Mouse (Mus musculus): ENCODE measurements around the gene Pwp2. TPM values are rescaled to one million over a fixed set of nuclear protein-coding genes. Genes with fewer than 3 reads are reported as not detected.
A peak's percentile ranks its signal among the peaks of the same experiment; 100 is the strongest.

Gene Pwp2
- polyA plus RNA-seq, 1 experiment from 2014 or later: 10.5 TPM

- Histone ChIP-seq H3K4me1 (replicated peaks) (peaks cover 21% of the 10 kb centered on the region), H3K9ac (no peak overlapping the region), H3K27me3 (no peaks in the 10 kb centered on the region), H3K36me3 (replicated peaks) (no peaks in the 10 kb centered on the region), H3K27ac (replicated peaks) (no peak overlapping the region), H3K4me2 (no peak overlapping the region), H3K4me3 (replicated peaks) (no peak overlapping the region), H3K9me3 (replicated peaks) (no peaks in the 10 kb centered on the region)
- WGBS (ENCODE audit: insufficient replicate concordance): 69% methylated on average over 1 of the region's 1 CpGs
- no peak for ATAC-seq (ENCODE audit: insufficient read depth)
Measured at GRCm38 (mm10) chr10:78140251-78140600, 44.7 kb downstream of the Pwp2 start.

DNA sequence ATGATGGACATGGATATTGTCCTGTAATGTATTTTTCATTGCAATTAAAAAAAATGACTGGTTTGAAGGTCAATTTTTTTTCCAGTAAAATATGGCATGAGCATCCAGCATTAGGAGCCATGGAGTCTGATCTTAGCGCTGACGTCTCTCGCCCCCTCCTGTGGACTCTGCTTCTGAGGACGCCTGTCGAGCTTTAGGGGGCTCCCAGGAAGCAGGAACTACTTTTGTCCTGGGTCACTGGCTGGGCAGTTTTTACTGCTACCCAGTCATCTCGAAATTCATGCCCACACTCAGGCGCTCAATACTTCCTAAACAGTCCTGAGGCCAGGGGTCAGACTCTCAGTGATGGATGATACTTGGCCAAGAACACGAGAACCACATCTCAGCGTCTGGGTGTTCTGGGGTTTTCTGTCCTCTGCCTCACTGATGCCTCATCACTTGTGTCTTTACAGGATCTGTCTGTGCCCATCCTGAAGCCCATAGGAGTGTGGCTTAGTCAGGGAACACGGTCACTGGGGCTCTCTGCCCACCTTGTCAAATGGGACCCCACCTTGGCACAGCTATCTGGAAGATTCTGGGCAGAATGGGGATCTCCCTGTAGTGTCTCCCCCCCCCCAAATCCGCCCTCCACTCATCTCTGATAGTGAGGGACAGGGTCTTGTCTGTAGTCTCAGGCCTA, 45.2 kb downstream of the Pwp2 start:
- Histone ChIP-seq H3K4me3 (replicated peaks) (no peak overlapping the region), H3K9ac (no peak overlapping the region), H3K36me3 (replicated peaks) (no peaks in the 10 kb centered on the region)

GRCm38 (mm10) chr10:78138812-78139523, 46.0 kb downstream of the Pwp2 start:
- H3K27me3 ChIP-seq: no peaks in the 10 kb centered on the region
- H3K36me3 ChIP-seq (replicated peaks): no peaks in the 10 kb centered on the region
- no peak overlapping the region for H3K4me3 ChIP-seq (replicated peaks)
- H3K27ac ChIP-seq (replicated peaks): peak overlapping the region; percentile 38
- peaks cover 28% of the 10 kb centered on the region for H3K4me1 ChIP-seq (replicated peaks)
- no peak overlapping the region for H3K4me2 ChIP-seq
- no peak overlapping the region for H3K9ac ChIP-seq
- no peaks in the 10 kb centered on the region for H3K9me3 ChIP-seq (replicated peaks)
- 45% methylated on average over 14 of the region's 14 CpGs for WGBS (ENCODE audit: insufficient replicate concordance)
- no peak for ATAC-seq (ENCODE audit: insufficient read depth)

More for the DNA sequence above, 45.2 kb downstream of the Pwp2 start:
- WGBS (ENCODE audit: insufficient replicate concordance): 58% methylated on average over 11 of the region's 11 CpGs
- peaks cover 26% of the 10 kb centered on the region for H3K4me1 ChIP-seq (replicated peaks)
- no peaks in the 10 kb centered on the region for H3K27me3 ChIP-seq
- no peak for ATAC-seq (ENCODE audit: insufficient read depth)
- no peak overlapping the region for H3K4me2 ChIP-seq
- H3K9me3 ChIP-seq (replicated peaks): no peaks in the 10 kb centered on the region
- H3K27ac ChIP-seq (replicated peaks): no peak overlapping the region

DNA sequence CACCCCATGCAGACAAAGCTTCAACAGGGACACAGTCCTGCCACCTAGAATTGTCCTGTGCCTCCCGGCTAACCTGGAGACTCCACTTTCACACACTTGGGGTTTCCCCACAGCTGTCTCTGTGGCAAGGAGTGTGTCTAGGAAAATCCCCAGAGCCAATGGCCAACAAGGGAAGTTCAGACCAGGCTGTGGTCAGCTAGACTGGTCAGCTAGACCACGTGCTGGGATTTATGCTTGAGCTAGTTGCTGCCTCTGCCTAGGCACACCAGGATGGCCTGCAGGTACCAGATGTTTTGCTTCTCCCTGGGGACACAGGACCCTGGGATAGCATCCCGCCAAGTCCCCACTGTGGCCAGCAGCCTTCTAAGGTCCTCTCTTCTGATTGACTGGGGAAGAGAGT, 47.8 kb downstream of the Pwp2 start:
- H3K27ac ChIP-seq (replicated peaks): no peak overlapping the region
- no peaks in the 10 kb centered on the region for H3K36me3 ChIP-seq (replicated peaks)
- H3K27me3 ChIP-seq: no peaks in the 10 kb centered on the region
- no peaks in the 10 kb centered on the region for H3K9me3 ChIP-seq (replicated peaks)
- H3K4me3 ChIP-seq (replicated peaks): no peak overlapping the region
- no peak overlapping the region for H3K4me2 ChIP-seq
- 61% methylated on average over 3 of the region's 3 CpGs for WGBS (ENCODE audit: insufficient replicate concordance)
- no peak for ATAC-seq (ENCODE audit: insufficient read depth)
- peaks cover 26% of the 10 kb centered on the region for H3K4me1 ChIP-seq (replicated peaks)
- no peak overlapping the region for H3K9ac ChIP-seq

DNA sequence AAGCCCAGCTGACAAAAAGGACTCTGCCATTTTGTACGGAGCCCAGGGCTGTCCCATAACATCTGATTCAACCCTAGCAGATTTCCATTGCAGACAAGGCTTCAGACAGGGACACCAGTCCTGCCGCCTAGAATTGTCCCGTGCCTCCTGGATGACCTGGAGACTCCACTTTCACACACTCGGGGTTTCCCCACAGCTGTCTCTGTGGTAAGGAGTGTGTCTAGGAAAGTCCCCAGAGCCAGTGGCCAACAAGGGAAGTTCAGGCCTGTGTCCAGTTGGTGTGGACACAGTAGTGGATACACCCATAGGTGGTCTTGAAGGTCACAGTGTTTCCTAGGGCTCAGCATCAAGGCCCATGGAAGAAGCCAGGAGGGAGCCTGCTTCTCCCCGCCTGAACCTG, 49.0 kb downstream of the Pwp2 start:
- Histone ChIP-seq H3K36me3 (replicated peaks) (no peaks in the 10 kb centered on the region), H3K9me3 (replicated peaks) (no peaks in the 10 kb centered on the region), H3K9ac (no peak overlapping the region), H3K4me2 (no peak overlapping the region), H3K27me3 (no peaks in the 10 kb centered on the region), H3K27ac (replicated peaks) (peak overlapping the region; percentile 54; the same call in 1 of the 2 replicates), H3K4me1 (replicated peaks) (peaks cover 26% of the 10 kb centered on the region), H3K4me3 (replicated peaks) (no peak overlapping the region)
- WGBS (ENCODE audit: insufficient replicate concordance): 56% methylated on average over 5 of the region's 5 CpGs
- ATAC-seq (ENCODE audit: insufficient read depth): no peak

GRCm38 (mm10) chr10:78134975-78135798, 49.8 kb downstream of the Pwp2 start:
- 7% methylated on average over 14 of the region's 14 CpGs for WGBS (ENCODE audit: insufficient replicate concordance)
- no peak overlapping the region for H3K9ac ChIP-seq
- H3K4me3 ChIP-seq (replicated peaks): no peak overlapping the region
- H3K36me3 ChIP-seq (replicated peaks): no peaks in the 10 kb centered on the region
- ATAC-seq (ENCODE audit: insufficient read depth): peak; percentile 53
- peaks cover 26% of the 10 kb centered on the region for H3K4me1 ChIP-seq (replicated peaks)
- H3K27me3 ChIP-seq: no peaks in the 10 kb centered on the region
- peak overlapping the region; percentile 54 for H3K27ac ChIP-seq (replicated peaks)
- H3K4me2 ChIP-seq: peak overlapping the region; percentile 23
- H3K9me3 ChIP-seq (replicated peaks): no peaks in the 10 kb centered on the region

DNA sequence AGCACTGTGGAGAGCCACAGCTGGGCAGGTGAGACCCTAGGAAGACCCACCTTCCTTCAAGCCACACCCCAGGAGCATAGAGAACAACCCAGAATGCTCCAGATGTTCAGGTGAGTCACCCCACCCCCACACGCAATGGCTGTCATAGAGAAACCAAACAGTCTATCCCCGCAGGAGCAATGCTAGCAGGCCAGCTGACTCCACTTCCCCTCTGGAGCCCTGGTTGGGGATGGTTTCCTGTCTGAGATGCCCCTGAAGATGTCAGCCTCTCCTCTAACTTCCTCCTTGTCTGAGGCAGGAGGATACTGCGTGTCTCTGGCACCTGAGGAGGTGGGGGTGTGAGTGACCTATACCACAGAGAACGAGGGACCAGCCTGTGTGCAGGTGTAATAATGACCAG, 50.5 kb downstream of the Pwp2 start:
- WGBS (ENCODE audit: insufficient replicate concordance): 5% methylated on average over 4 of the region's 4 CpGs
- Histone ChIP-seq H3K9me3 (replicated peaks) (no peaks in the 10 kb centered on the region), H3K27ac (replicated peaks) (peak overlapping the region; percentile 54; the same call in 1 of the 2 replicates), H3K4me3 (replicated peaks) (no peak overlapping the region), H3K36me3 (replicated peaks) (no peaks in the 10 kb centered on the region), H3K9ac (no peak overlapping the region), H3K4me2 (0 out of 2 replicates have a peak overlapping the region, but pooled peaks have one; percentile 23), H3K27me3 (no peaks in the 10 kb centered on the region), H3K4me1 (replicated peaks) (peaks cover 26% of the 10 kb centered on the region)
- ATAC-seq (ENCODE audit: insufficient read depth): 0 out of 2 replicates have a peak, but pooled peaks have one; percentile 10

DNA sequence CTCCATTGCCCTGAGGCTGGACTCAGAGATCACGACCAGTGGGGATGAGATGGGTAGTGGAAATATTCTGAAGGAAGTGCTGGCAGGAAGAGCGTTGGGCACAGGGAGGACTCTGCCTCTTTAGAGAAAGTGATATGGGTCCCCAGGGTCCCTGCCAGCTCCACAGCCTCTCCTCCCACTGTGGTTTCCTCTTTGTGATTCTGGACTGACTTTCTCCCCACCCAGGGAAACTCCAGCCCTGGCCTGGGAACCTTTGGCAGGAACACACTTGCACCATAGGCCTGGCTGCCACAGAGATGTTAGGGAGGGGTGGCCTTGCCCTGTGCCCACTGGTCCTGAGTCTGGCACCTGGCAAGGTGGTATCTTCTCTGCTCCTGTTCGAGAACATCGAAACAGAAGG, 55.0 kb downstream of the Pwp2 start:
- Histone ChIP-seq H3K4me1 (replicated peaks) (peaks cover 12% of the 10 kb centered on the region), H3K36me3 (replicated peaks) (no peaks in the 10 kb centered on the region), H3K4me2 (no peak overlapping the region), H3K4me3 (replicated peaks) (no peak overlapping the region), H3K27ac (replicated peaks) (no peak overlapping the region), H3K27me3 (no peaks in the 10 kb centered on the region), H3K9me3 (replicated peaks) (no peaks in the 10 kb centered on the region), H3K9ac (no peak overlapping the region)
- no peak for ATAC-seq (ENCODE audit: insufficient read depth)
- WGBS (ENCODE audit: insufficient replicate concordance): 51% methylated on average over 4 of the region's 4 CpGs

DNA sequence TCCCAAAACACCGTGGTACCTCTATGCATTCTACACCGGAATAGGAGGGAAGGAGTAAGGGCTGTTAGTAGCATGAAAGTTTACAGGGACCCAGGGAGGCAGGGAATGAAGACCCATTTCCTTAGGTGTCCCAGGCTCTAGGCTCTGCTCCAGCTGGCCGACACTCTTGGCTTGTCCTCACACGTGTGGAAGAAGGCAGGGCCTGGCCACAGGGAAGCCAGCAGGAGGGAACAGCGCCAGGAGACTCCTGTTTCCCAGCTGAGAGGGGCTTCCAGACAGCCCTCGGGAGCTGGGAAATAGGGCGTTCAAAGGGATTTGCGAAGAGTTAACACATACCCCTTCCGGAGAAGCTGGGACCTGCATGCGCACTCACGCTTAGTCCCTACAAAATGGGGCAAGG, 55.5 kb downstream of the Pwp2 start:
- Histone ChIP-seq H3K4me2 (no peak overlapping the region), H3K4me1 (replicated peaks) (peaks cover 6% of the 10 kb centered on the region), H3K27ac (replicated peaks) (no peak overlapping the region), H3K9ac (no peak overlapping the region), H3K4me3 (replicated peaks) (no peak overlapping the region), H3K9me3 (replicated peaks) (no peaks in the 10 kb centered on the region), H3K27me3 (no peaks in the 10 kb centered on the region), H3K36me3 (replicated peaks) (no peaks in the 10 kb centered on the region)
- no peak for ATAC-seq (ENCODE audit: insufficient read depth)
- 56% methylated on average over 11 of the region's 11 CpGs for WGBS (ENCODE audit: insufficient replicate concordance)

GRCm38 (mm10) chr10:78128647-78129046, 56.3 kb downstream of the Pwp2 start:
- no peaks in the 10 kb centered on the region for H3K9me3 ChIP-seq (replicated peaks)
- no peaks in the 10 kb centered on the region for H3K36me3 ChIP-seq (replicated peaks)
- 54% methylated on average over 2 of the region's 2 CpGs for WGBS (ENCODE audit: insufficient replicate concordance)
- H3K4me3 ChIP-seq (replicated peaks): no peak overlapping the region
- ATAC-seq (ENCODE audit: insufficient read depth): no peak
- no peak overlapping the region for H3K4me2 ChIP-seq
- H3K9ac ChIP-seq: no peak overlapping the region
- H3K4me1 ChIP-seq (replicated peaks): peaks cover 5% of the 10 kb centered on the region; the same call in 1 of the 2 replicates
- no peak overlapping the region for H3K27ac ChIP-seq (replicated peaks)
- H3K27me3 ChIP-seq: no peaks in the 10 kb centered on the region

- no peak overlapping the region for H3K4me2 ChIP-seq
- no peak for ATAC-seq (ENCODE audit: insufficient read depth)
- no peaks in the 10 kb centered on the region for H3K36me3 ChIP-seq (replicated peaks)
- WGBS (ENCODE audit: insufficient replicate concordance): 36% methylated on average over 1 of the region's 1 CpGs
- no peaks in the 10 kb centered on the region for H3K27me3 ChIP-seq
- H3K9ac ChIP-seq: no peak overlapping the region
- no peak overlapping the region for H3K27ac ChIP-seq (replicated peaks)
- peaks cover 5% of the 10 kb centered on the region; the same call in 1 of the 2 replicates for H3K4me1 ChIP-seq (replicated peaks)
- no peaks in the 10 kb centered on the region for H3K9me3 ChIP-seq (replicated peaks)
- no peak overlapping the region for H3K4me3 ChIP-seq (replicated peaks)
Measured at GRCm38 (mm10) chr10:78127931-78128330, 57.0 kb downstream of the Pwp2 start.

Measured in liver, embryonic 15.5 days (tissue).